Mouse (Mus musculus): ENCODE results near the gene Ccdc93.

DNA sequence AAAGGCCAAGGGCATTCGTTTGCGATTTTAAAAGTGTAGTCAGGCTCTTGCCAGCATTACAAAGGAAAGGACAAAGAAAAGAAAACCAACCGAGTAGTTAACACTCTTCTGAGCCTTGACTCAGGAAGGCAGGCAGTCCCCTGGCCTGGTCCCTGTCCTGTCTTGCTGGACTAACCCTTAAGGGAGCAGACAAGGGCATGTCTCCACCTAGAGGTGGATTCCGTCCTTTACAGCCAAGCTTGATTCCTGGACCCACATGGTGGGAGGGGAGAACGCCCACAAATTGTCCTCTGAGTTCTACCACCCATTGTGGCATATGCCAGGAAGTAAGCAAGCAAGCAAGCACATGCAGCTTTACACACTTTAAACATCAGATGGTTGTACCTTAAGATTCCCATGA is 59.4 kb downstream of the Ccdc93 start:
- TF ChIP-seq CTCF (IDR thresholded peaks at IDR 0.05; ENCODE audit: insufficient read depth, low read length) = peak; percentile 48; the same call in 1 of the 2 replicates
- no peak for TF ChIP-seq POLR2A (IDR thresholded peaks at IDR 0.05; ENCODE audit: borderline replicate concordance, extremely low read depth, low read depth, low read length)

All from lung, adult 2 months (tissue).